Mouse (Mus musculus) activated CD4-positive, CD25-positive, alpha-beta regulatory T cell (primary cell): ENCODE results near the gene Gm8978. TPM values are rescaled to one million over a fixed set of nuclear protein-coding genes. Genes with fewer than 3 reads are reported as not detected.

ENCODE experiments used
- polyA plus RNA-seq, 2 experiments: library from polyadenylated mRNA; unstranded; fragments of 100-300 nt; shearing (Covaris generic); gene quantifications; one replicate each; pipeline ENCODE4 v1.2.1; 2017

Gene Gm8978
- under 1 TPM in 1 of 2 experiments, not detected in 1; 0.18 TPM for polyA plus RNA-seq

DNA sequence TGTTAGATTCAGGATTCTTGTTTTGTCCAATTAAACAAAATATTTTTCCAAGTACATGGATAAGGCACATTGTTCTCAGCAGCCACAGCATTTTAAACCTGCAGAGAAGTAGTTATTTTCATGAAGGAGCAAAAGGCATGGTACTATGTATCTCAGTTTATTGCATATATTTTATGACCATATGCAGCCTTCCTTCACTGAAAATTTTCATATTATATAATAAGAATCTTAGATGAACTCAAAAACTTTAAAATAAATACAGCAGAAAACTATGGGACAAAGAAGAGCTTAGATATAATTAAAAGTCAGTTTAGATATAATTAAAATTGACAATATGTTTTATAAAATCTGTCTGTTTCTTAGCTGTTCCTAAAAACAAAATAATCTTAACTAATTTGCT, at the start of gene Gm8978:
TSS of gene Gm8978 (minus strand) at position 101 of the 400 bp plus-strand sequence.

Other genes starting within 250 kb of the Gm8978 start
- gene Rnls, start 233.0 kb downstream of the Gm8978 start, polyA plus RNA-seq = 1 to 10 TPM; 3.3 to 5.4 TPM
- not detected for gene Lipo4, start 107.5 kb downstream of the Gm8978 start, polyA plus RNA-seq
- under 1 TPM; 0.33 to 0.69 TPM for gene Lipo2, start 126.1 kb upstream of the Gm8978 start, polyA plus RNA-seq
- 10 to 100 TPM; 13.8 to 17.5 TPM for gene Lipo3, start 136.7 kb upstream of the Gm8978 start, polyA plus RNA-seq
- gene Lipo1, start 162.2 kb upstream of the Gm8978 start, polyA plus RNA-seq = not detected